Mouse (Mus musculus): ENCODE data around the gene Cpeb3. TPM values are rescaled to one million over a fixed set of nuclear protein-coding genes. Genes with fewer than 3 reads are reported as not detected.
A peak's percentile ranks its signal among the peaks of the same experiment; 100 is the strongest.

The Cpeb3 gene
- total RNA-seq, 2 experiments from 2014 or later: 87.0 to 96.0 TPM

DNA sequence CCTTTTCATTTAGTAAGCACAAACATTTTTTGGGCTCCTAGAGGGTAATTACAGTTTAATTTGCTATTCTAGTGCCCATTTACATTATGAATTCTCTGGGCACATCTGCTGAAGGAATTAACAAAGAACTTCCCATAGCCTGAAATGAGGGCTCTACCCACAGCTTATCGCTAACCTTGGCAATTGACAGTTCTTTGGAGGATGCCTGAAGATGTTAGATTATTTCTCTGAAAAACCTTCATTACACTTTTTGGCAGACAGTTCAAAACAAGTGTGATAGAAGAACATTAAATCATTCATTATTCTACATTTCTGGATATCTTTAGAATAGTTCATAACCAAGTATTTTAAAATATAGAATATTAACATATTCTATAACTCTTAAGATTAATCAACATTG lies 5.0 kb downstream of the Cpeb3 start:
- TF ChIP-seq CTCF (IDR thresholded peaks at IDR 0.05): no peak
- Histone ChIP-seq H3K4me3 (no peak overlapping the region), H3K27ac (no peak overlapping the region)
- no peak for DNase-seq (ENCODE audit: extremely low spot score in 1 of 2, low spot score in 2 of 2)
- intact Hi-C loops (cut with DNase I): no loop called here

DNA sequence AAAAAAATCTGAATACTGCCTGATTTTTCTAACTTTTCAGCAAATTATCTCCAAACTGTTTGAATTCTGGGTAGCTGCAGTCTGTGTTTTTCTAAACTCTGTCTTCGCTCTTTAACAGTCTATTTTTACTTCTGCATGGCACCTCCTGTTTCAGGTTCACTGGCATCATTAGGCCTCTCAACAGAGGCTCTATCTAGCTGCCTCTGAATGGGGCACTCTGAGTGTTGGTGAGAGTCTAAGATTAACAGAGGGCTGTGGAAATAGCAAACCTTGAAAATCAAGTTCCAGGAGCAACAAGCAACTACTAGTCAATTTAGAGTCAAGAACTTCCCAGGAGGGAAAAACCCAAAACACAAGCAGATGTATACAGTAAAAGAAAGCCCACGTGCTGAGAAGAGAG lies 8.5 kb downstream of the Cpeb3 start:
- TF ChIP-seq CTCF (IDR thresholded peaks at IDR 0.05): no peak
- no peak overlapping the region for H3K27ac ChIP-seq
- H3K4me3 ChIP-seq: no peak overlapping the region
- intact Hi-C loops (cut with DNase I): no loop called here
- DNase-seq (ENCODE audit: extremely low spot score in 1 of 2, low spot score in 2 of 2): no peak

DNA sequence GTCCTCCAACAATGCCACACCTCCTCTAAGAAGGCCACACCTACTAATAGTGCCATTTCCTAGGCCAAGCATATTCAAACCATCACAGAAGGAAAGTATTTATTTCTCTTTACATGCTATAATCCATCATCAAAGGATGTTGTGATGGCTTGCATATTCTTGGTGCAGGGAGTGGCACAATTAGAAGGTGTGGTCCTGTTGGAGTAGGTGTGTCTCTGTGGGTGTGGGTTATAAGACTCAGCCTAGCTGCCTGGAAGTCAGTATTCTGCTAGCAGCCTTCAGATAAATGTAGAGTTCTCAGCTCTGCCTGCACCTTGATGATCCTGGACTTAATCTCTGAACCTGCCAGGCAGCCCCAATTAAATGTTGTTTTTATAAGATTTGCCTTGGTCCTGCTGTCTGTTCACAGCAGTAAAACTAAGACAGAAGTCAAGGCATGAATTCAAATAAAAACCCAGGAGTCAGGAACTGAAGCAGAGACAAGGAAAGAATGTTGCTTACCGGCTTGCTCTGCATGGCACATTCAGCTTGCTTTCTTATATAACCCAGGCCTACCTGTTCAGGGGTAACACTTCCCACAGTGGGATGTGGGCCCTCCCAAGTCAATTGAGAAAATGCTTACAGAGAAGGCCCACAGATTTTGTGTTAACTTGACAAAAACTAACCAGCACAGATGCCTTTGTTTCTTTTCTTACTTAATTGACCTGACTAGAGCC lies 10.1 kb downstream of the Cpeb3 start:
- no peak for DNase-seq (ENCODE audit: extremely low spot score in 1 of 2, low spot score in 2 of 2)
- no peak overlapping the region for H3K4me3 ChIP-seq
- no peak overlapping the region for H3K27ac ChIP-seq
- no peak for TF ChIP-seq CTCF (IDR thresholded peaks at IDR 0.05)
- intact Hi-C loops (cut with DNase I): no loop called here

DNA sequence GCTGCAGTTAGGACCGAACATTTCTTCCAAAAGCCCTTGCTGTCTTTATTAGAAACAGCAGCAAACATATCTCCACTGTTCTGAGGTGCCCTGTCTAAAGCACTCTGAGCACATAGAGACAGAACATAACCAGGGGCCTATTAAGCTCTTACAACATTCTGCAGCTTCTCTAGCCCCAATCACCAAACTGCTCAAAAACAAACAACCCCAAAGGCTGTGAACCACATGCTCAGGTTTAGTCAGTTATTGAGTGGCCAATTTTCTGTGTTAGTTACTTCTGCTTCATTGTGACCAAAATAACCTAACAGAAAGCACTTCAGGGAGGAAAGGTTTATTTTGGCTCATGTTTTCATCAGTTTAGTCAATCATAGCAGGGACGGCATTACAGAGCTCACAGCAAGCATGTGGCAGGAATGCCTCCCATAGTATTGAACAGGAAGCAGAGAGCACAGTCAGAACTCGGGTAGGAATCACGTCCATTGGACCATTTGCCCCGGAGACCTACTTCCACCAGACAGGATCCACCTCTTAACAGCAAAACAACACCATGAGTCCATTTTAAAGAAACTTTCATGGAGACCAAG lies 15.8 kb downstream of the Cpeb3 start:
- intact Hi-C loops (cut with DNase I): no loop called here
- H3K4me3 ChIP-seq: no peak overlapping the region
- no peak overlapping the region for H3K27ac ChIP-seq
- no peak for DNase-seq (ENCODE audit: extremely low spot score in 1 of 2, low spot score in 2 of 2)
- TF ChIP-seq CTCF (IDR thresholded peaks at IDR 0.05): no peak

DNA sequence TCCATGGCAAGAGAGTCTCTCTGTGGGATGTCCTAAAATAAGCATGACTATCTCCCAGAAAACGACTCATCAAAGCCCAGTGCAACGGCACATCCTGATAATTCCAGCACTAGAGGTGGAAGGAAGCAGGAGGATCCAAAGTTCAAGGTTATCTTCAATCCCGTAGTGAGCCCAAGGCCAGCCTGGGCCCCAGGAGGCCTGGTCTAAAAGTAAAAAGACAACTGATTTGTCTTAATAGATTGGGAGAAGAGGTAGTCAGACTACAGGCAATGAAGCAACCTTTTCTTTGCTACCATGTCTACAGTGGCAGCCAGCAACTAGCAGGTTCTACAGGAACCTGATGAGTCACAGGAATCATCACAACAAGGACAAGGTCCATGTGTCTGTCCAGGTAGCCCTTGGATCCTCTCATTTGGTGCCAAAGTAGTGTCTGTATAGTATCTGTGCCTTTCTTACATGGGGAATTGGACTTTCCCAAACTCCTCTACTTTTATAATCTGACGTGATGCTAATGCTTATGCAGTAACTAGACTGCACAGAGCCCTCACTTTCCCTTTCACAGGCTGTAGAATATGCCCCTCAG lies 19.9 kb downstream of the Cpeb3 start:
- no peak for DNase-seq (ENCODE audit: extremely low spot score in 1 of 2, low spot score in 2 of 2)
- no peak overlapping the region for H3K4me3 ChIP-seq
- TF ChIP-seq CTCF (IDR thresholded peaks at IDR 0.05): no peak
- intact Hi-C loops (cut with DNase I): no loop called here
- H3K27ac ChIP-seq: no peak overlapping the region

DNA sequence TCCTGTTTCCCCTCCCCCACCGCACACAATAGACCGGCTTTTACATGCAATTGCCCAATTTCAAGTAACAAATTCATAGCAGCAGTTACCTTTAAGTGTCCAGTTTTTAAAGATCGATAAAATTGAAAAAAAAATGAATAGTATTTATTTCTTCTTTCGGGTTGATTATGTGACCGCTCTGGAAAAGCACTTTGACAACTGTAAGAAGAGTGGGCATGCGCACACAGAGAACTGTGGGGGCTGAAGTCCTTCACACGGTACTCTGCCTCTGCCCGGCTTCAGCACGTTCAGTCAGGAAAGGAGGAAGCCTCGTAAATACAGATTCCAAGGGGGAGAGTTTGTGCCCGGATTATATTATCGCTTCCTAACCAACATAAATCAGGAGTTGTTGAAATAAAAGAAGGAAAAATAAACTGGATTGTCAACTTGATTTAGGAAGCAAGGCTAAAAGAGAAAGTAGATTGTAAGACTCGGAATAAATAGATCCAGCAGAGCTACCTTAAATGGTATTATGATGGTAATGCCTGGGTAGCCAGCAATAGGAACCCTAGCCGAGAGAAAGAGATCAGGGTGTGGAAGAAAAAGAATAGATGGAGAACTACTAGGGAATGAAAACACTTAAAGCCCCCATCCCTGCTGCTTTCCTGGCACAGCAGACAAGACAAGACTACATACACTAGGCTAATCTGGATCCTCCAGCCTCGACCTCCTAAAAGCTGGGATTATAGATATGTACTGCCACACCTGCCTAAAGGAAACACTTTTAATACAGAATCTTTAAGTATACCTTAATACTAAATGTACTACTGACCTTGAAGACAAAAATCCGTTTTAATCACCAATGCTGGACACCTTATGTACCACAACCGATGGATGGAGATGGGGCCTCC lies 30.3 kb downstream of the Cpeb3 start:
- Histone ChIP-seq H3K4me3 (peak overlapping the region; percentile 83), H3K27ac (peak overlapping the region; percentile 94)
- intact Hi-C loops (cut with DNase I): loop anchor here (2.0 kb wide), 1 partner anchor 101 kb away; no protein-coding TSS in a partner anchor
- peak; percentile 50 to 59 for DNase-seq (ENCODE audit: extremely low spot score in 1 of 2, low spot score in 2 of 2)
- TF ChIP-seq CTCF (IDR thresholded peaks at IDR 0.05): no peak

DNA sequence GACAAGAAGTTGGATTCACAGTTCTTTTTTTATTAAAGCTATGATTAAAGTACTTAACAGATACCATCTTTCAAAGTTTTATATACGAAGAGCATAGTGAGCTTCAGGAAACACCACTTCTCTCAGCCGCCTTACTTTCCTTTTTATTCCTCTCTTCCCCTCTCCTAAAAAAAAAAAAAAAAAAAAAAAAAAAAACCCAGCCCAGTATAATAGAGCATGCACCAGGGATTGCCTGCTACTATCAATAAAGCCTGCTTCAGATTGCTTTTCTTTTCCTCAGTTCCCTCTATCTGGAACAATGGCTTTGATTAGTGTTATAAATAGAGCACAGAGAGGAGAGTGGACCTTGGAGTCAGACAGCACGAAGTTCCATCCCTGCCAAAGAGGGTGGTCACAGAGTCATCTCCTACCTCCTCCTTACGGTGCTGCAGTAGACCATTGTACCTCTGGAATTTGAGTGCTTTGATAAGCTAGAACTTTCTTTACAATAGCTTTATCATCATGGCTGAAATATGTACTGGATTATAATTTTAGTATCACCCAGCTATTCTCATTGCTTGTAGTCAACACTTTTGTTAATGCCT lies 31.4 kb downstream of the Cpeb3 start:
- H3K4me3 ChIP-seq: peak overlapping the region; percentile 83
- H3K27ac ChIP-seq: peak overlapping the region; percentile 94
- TF ChIP-seq CTCF (IDR thresholded peaks at IDR 0.05): no peak
- no peak for DNase-seq (ENCODE audit: extremely low spot score in 1 of 2, low spot score in 2 of 2)
- intact Hi-C loops (cut with DNase I): loop anchor here (2.0 kb wide), 1 partner anchor 100 kb away; no protein-coding TSS in a partner anchor

DNA sequence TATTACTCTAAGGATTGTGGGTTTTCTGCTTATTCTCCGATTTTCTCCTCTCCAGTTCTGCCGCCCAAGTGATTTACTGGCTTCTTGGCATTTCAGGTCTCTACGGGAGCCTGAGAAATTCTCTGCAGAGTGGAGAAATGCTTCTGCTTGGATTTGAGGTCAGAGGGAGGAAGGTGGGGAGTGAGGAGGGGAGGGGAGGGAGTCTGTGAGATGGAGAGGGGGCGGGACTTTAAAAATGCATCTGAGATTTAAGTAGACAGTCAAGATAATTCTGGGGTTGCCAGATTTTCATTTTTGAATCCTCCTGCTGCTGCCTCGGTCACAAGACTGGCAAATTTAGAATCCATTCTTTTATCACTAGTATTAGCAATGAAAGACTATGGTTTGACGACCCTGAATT lies 32.5 kb downstream of the Cpeb3 start:
- DNase-seq (ENCODE audit: extremely low spot score in 1 of 2, low spot score in 2 of 2): peak in 1 of 2 experiments; percentile 27
- intact Hi-C loops (cut with DNase I): loop anchor here (1.0 to 2.0 kb wide), 2 partner anchors 30 to 99 kb away; no protein-coding TSS in a partner anchor
- Histone ChIP-seq H3K4me3 (peak overlapping the region; percentile 83), H3K27ac (peak overlapping the region; percentile 94)
- TF ChIP-seq CTCF (IDR thresholded peaks at IDR 0.05): no peak

DNA sequence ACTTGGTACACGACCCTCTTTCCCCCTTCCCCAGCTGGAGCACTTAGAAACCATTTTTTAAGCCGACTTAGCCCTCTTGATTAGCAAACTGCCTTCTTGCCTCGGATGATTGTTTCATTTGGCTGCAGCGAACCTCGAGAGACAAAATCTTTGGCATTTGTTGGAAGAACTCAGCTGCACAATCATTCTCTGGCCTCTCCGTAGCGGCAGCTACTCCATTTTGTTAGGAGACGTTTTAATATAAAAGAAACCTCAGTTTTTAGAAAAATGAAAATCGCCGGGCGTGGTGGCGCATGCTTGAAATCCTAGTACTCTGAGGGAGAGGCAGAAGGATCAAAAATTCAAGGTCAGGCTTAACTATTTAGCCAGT lies 33.0 kb downstream of the Cpeb3 start:
- TF ChIP-seq CTCF (IDR thresholded peaks at IDR 0.05): no peak
- H3K27ac ChIP-seq: peak overlapping the region; percentile 94
- no peak for DNase-seq (ENCODE audit: extremely low spot score in 1 of 2, low spot score in 2 of 2)
- intact Hi-C loops (cut with DNase I): loop anchor here (1.0 kb wide), 1 partner anchor 31 kb away; no protein-coding TSS in a partner anchor
- peak overlapping the region; percentile 83 for H3K4me3 ChIP-seq

DNA sequence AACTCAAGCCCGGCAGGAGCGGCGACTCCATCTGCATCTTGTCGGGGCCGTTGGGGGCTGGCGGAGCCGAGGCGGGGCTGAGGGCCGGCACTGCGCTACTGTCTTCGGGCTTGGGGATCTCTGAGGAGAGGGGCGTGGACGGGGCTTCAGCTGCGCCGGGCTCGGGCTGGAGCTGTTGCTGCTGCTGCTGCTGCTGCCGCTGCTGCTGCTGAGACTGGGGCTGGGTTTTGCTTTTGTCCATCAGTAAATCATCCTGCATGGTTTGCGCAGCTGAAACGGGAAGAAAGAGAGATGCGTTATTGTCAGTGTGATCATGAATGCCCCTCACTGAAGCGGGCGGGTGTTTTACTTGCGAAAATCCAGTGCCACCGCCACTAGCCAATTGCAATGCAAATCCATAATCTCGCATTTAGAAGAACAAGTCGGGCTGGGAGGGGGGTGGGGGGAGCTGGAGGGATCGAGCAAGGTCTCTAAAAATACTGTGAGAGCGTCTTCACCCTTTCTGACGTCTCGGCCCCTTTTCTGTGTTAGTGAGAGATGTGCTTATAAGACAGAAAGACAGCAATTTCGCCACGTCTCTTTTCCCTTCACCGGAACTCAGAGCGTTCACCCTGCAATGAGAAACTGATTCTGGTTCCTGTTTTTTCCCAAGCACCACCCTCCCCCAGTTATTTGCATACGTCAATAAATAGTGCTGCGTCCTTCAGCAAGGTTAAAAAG lies 33.5 kb downstream of the Cpeb3 start:
- TF ChIP-seq CTCF (IDR thresholded peaks at IDR 0.05): no peak
- intact Hi-C loops (cut with DNase I): loop anchor here (1.0 to 5.0 kb wide), 2 partner anchors 31 to 118 kb away; no protein-coding TSS in a partner anchor
- H3K4me3 ChIP-seq: peak overlapping the region; percentile 83
- DNase-seq (ENCODE audit: extremely low spot score in 1 of 2, low spot score in 2 of 2): peak; percentile 59 to 64
- peak overlapping the region; percentile 94 for H3K27ac ChIP-seq

All from left cerebral cortex, adult 2 months (tissue).